Mouse (Mus musculus): ENCODE results near the gene Rbfox1. TPM values are rescaled to one million over a fixed set of nuclear protein-coding genes. Genes with fewer than 3 reads are reported as not detected.

The Rbfox1 gene
- polyA plus RNA-seq, 1 experiment from 2014 or later: 2.3 TPM

DNA sequence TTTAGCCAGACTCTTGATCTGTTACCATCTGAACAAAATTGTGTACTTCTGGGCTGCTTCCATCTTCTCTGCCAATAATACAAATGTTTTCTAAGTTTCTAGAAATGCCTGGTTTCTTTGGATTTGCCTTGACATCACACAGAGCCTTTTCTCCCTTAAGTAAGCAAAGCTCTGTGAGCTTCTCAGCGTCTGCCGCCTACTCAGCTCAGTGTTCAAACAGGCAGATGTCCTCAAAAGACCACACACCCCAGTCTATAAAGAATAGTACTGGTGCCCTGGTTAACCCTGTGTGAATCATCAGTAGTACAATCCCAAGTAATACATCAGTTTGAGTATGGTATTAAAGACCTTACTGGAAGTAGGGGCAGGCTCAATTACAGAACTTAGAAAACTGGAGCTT, 1322.4 kb downstream of the Rbfox1 start:
- no peak for ATAC-seq
- no peak for TF ChIP-seq CTCF (IDR thresholded peaks at IDR 0.05; ENCODE audit: low read depth)
- H3K4me3 ChIP-seq (ENCODE audit: low read depth, low read length): no peak overlapping the region
- H3K9me3 ChIP-seq (ENCODE audit: control insufficient read depth): no peaks in the 10 kb centered on the region
- no peak overlapping the region for H3K4me2 ChIP-seq (replicated peaks; ENCODE audit: low read depth)
- H3K4me1 ChIP-seq (replicated peaks; ENCODE audit: control insufficient read depth, insufficient read depth, low read length): no peaks in the 10 kb centered on the region
- no peak overlapping the region for H3K9ac ChIP-seq (ENCODE audit: low read depth, low read length)
- H3K27ac ChIP-seq (ENCODE audit: low read depth, low read length): no peak overlapping the region
- WGBS: 47% methylated on average over 2 of the region's 2 CpGs
- no peaks in the 10 kb centered on the region for H3K27me3 ChIP-seq (replicated peaks; ENCODE audit: control insufficient read depth, insufficient read depth, low read length)
- H3K36me3 ChIP-seq (ENCODE audit: control insufficient read depth, insufficient read depth): no peaks in the 10 kb centered on the region

DNA sequence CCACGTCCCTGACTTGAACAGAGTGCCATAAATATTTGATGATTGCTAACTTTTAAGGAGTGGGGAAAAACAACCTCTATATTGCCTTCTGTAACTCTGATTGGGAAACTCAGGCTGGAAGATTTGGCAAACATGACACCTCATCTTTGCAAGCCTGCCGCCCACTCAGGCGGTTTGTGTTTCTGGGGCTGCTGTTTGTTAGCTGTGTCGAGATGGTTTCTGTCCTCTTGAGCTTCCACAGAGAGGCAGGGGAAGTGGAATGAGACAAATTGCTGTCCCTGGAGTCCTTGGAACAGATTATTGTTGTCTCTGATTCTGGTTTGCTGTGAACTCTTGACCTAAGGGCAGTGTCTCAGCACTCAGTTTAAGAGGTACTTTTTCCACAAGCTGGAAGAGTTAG, 1327.6 kb downstream of the Rbfox1 start:
- Histone ChIP-seq H3K4me1 (replicated peaks; ENCODE audit: control insufficient read depth, insufficient read depth, low read length) (no peaks in the 10 kb centered on the region), H3K4me3 (ENCODE audit: low read depth, low read length) (no peak overlapping the region), H3K27me3 (replicated peaks; ENCODE audit: control insufficient read depth, insufficient read depth, low read length) (no peaks in the 10 kb centered on the region), H3K9ac (ENCODE audit: low read depth, low read length) (no peak overlapping the region), H3K9me3 (ENCODE audit: control insufficient read depth) (no peaks in the 10 kb centered on the region), H3K36me3 (ENCODE audit: control insufficient read depth, insufficient read depth) (no peaks in the 10 kb centered on the region), H3K4me2 (replicated peaks; ENCODE audit: low read depth) (no peak overlapping the region), H3K27ac (ENCODE audit: low read depth, low read length) (no peak overlapping the region)
- TF ChIP-seq CTCF (IDR thresholded peaks at IDR 0.05; ENCODE audit: low read depth): no peak
- WGBS: 61% methylated on average over 4 of the region's 4 CpGs
- no peak for ATAC-seq

DNA sequence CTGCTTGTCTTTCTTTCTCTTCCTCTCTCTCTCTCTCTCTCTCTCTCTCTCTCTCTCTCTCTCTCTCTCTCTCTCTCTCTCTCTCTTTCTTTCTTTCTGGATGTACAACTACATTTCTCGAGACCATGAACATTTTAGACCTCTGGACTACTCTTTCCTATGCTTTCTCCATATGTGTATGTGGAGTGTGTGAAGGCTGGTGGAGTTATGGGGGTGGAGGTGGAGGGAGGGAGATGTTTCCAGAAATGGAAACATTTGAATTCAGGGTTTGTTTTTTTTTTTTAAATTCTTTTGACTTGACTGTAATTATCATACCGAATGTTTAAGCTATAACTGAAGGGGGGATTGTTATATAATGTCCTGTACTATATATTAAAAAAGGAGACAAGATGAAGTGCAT, 1338.1 kb downstream of the Rbfox1 start:
- no peak overlapping the region for H3K4me3 ChIP-seq (ENCODE audit: low read depth, low read length)
- no peak overlapping the region for H3K4me2 ChIP-seq (replicated peaks; ENCODE audit: low read depth)
- H3K9ac ChIP-seq (ENCODE audit: low read depth, low read length): no peak overlapping the region
- TF ChIP-seq CTCF (IDR thresholded peaks at IDR 0.05; ENCODE audit: low read depth): no peak
- no peaks in the 10 kb centered on the region for H3K4me1 ChIP-seq (replicated peaks; ENCODE audit: control insufficient read depth, insufficient read depth, low read length)
- no peaks in the 10 kb centered on the region for H3K27me3 ChIP-seq (replicated peaks; ENCODE audit: control insufficient read depth, insufficient read depth, low read length)
- no peak for ATAC-seq
- WGBS: 63% methylated on average over 2 of the region's 2 CpGs
- H3K27ac ChIP-seq (ENCODE audit: low read depth, low read length): no peak overlapping the region
- no peaks in the 10 kb centered on the region for H3K36me3 ChIP-seq (ENCODE audit: control insufficient read depth, insufficient read depth)
- H3K9me3 ChIP-seq (ENCODE audit: control insufficient read depth): no peaks in the 10 kb centered on the region

- 89% methylated on average over 3 of the region's 3 CpGs for WGBS
- Histone ChIP-seq H3K9ac (ENCODE audit: low read depth, low read length) (no peak overlapping the region), H3K4me2 (replicated peaks; ENCODE audit: low read depth) (no peak overlapping the region), H3K27me3 (replicated peaks; ENCODE audit: control insufficient read depth, insufficient read depth, low read length) (no peaks in the 10 kb centered on the region), H3K36me3 (ENCODE audit: control insufficient read depth, insufficient read depth) (no peaks in the 10 kb centered on the region), H3K4me1 (replicated peaks; ENCODE audit: control insufficient read depth, insufficient read depth, low read length) (no peaks in the 10 kb centered on the region), H3K27ac (ENCODE audit: low read depth, low read length) (no peak overlapping the region), H3K4me3 (ENCODE audit: low read depth, low read length) (no peak overlapping the region), H3K9me3 (ENCODE audit: control insufficient read depth) (no peaks in the 10 kb centered on the region)
- no peak for ATAC-seq
- TF ChIP-seq CTCF (IDR thresholded peaks at IDR 0.05; ENCODE audit: low read depth): no peak
Measured at GRCm38 (mm10) chr16:7226000-7226399, 1340.8 kb downstream of the Rbfox1 start.

DNA sequence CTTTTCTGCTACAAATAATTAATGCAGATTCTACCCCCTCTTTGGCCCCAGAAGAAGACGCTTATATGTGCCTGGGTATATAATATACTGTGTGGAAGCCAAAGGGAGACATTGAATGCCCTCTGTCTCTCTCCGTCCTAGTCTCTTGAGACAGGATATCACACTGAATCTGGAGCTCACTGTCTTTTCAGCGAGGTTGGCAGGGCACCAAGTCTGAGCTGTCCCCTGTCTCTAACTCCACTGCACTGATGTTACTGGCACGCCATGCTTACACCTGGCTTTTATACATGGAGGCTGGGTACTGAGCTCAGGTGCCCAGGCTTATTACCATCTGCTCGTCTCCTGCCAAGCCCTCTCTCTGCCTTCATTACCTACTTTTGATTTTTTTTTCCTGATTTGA, 1343.1 kb downstream of the Rbfox1 start:
- H3K27me3 ChIP-seq (replicated peaks; ENCODE audit: control insufficient read depth, insufficient read depth, low read length): no peaks in the 10 kb centered on the region
- H3K27ac ChIP-seq (ENCODE audit: low read depth, low read length): no peak overlapping the region
- no peaks in the 10 kb centered on the region for H3K9me3 ChIP-seq (ENCODE audit: control insufficient read depth)
- 79% methylated on average over 5 of the region's 5 CpGs for WGBS
- no peak for TF ChIP-seq CTCF (IDR thresholded peaks at IDR 0.05; ENCODE audit: low read depth)
- H3K4me2 ChIP-seq (replicated peaks; ENCODE audit: low read depth): no peak overlapping the region
- H3K9ac ChIP-seq (ENCODE audit: low read depth, low read length): no peak overlapping the region
- no peak overlapping the region for H3K4me3 ChIP-seq (ENCODE audit: low read depth, low read length)
- no peaks in the 10 kb centered on the region for H3K4me1 ChIP-seq (replicated peaks; ENCODE audit: control insufficient read depth, insufficient read depth, low read length)
- no peak for ATAC-seq
- no peaks in the 10 kb centered on the region for H3K36me3 ChIP-seq (ENCODE audit: control insufficient read depth, insufficient read depth)

- Histone ChIP-seq H3K9ac (ENCODE audit: low read depth, low read length) (no peak overlapping the region), H3K36me3 (ENCODE audit: control insufficient read depth, insufficient read depth) (no peaks in the 10 kb centered on the region), H3K9me3 (ENCODE audit: control insufficient read depth) (no peaks in the 10 kb centered on the region), H3K27ac (ENCODE audit: low read depth, low read length) (no peak overlapping the region), H3K27me3 (replicated peaks; ENCODE audit: control insufficient read depth, insufficient read depth, low read length) (no peaks in the 10 kb centered on the region), H3K4me1 (replicated peaks; ENCODE audit: control insufficient read depth, insufficient read depth, low read length) (no peaks in the 10 kb centered on the region), H3K4me3 (ENCODE audit: low read depth, low read length) (no peak overlapping the region), H3K4me2 (replicated peaks; ENCODE audit: low read depth) (no peak overlapping the region)
- 49% methylated on average over 4 of the region's 4 CpGs for WGBS
- no peak for TF ChIP-seq CTCF (IDR thresholded peaks at IDR 0.05; ENCODE audit: low read depth)
- no peak for ATAC-seq
Measured at GRCm38 (mm10) chr16:7229232-7229631, 1344.1 kb downstream of the Rbfox1 start.

DNA sequence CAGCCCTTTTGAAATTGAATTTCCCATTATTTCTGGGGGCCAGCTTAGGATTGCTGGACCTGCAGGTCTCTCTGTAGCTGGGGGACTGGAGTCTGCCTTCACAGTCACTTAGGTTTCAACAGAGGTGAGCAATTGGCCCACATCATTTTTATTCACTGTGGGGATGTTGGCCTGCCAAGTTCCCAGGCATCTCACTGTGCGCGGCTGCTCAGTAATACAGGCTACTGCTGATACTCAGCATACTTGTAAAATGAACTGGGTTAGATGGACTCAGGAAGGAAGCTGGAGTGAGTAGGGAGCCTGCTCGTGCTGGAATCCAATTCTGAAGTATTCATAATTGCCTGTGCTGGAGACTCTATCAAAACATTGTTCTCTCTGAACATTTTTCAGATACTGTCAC, 1356.5 kb downstream of the Rbfox1 start:
- Histone ChIP-seq H3K9ac (ENCODE audit: low read depth, low read length) (no peak overlapping the region), H3K4me3 (ENCODE audit: low read depth, low read length) (no peak overlapping the region), H3K4me1 (replicated peaks; ENCODE audit: control insufficient read depth, insufficient read depth, low read length) (no peaks in the 10 kb centered on the region), H3K9me3 (ENCODE audit: control insufficient read depth) (no peaks in the 10 kb centered on the region), H3K27me3 (replicated peaks; ENCODE audit: control insufficient read depth, insufficient read depth, low read length) (no peaks in the 10 kb centered on the region), H3K4me2 (replicated peaks; ENCODE audit: low read depth) (no peak overlapping the region), H3K36me3 (ENCODE audit: control insufficient read depth, insufficient read depth) (no peaks in the 10 kb centered on the region), H3K27ac (ENCODE audit: low read depth, low read length) (no peak overlapping the region)
- no peak for TF ChIP-seq CTCF (IDR thresholded peaks at IDR 0.05; ENCODE audit: low read depth)
- no peak for ATAC-seq
- 73% methylated on average over 3 of the region's 3 CpGs for WGBS
